Mouse (Mus musculus) B cell, adult 2 months (primary cell): Measurements from ENCODE around the gene Zfp109.

Experiments used
- DNase-seq, 2 experiments: peaks; one replicate each; pipeline ENCODE4 v3.0.0; 2022

The Zfp109 gene

DNA sequence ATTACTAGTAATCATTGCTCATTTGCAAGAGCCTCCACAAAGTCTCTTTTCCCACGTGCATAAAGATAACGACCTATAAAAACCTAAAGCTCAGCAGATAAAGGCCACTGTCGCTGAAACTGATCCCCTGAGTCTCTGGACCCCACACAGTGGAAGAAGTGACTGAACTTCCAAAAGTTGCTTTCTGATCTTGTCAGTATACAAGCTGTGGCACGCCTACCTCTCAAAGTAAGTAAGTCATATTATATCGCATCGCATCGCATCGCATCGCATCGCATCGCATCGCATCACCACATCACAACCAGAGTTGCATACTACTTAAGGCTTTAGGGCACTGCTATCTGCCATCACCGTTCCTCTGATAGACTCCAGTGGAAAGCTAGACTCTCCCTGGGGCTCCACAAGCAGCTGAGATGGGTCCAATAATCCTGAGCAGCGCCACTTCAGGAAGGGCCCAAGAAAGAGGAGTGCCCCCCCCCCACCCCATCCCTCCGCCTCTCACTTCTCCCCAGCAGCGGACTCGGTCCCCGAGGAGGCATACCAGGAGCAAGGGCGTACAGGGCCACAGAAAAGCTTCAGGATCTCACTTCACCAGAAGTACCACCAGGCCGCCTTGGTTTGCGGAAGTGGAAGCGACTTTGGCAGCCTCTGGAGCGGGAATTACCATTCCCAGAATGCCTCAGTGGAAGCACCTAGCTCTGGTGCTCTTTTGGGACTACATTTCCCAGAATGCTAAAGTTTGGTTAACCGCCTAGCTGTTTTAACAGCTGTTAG, 29.7 kb downstream of the Zfp109 start:
- no peak for DNase-seq

DNA sequence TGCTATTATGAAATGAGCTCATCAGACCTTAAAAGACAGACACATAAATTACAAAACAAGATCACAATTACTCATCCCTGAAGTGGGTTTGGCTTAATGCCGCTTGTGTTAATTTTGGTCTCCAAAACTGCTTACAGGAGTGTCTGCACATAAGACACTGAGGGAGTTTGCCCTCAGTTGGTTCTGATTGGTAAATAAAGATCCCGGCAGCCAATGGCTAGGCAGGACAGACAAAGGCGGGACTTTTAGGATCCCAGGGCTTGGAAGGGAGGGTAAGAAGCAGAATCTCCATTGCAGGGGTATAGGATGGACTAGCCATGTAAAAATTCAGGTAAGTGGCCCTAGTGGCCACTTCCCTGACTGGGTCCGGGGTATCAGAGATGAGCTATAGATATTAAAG, 40.4 kb downstream of the Zfp109 start:
- no peak for DNase-seq

DNA sequence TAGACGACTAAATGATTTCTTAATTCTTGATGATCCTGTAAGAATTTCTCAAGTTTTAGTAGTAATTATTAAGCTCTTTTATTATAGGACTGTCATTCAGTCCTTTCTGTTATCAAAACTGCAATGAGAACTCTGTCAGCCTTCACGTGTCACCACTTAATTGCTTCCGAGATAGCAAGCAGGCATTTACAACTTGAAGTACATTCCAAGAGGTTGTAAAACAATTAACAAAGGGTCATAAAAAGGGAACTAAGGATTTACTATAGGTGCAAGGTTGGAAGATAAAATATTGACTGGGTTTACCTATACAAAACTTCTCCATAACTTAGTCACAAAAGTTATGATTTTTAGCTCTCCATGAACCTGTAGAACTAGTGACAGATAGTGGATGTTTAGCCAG, 44.2 kb downstream of the Zfp109 start:
- DNase-seq: no peak

DNA sequence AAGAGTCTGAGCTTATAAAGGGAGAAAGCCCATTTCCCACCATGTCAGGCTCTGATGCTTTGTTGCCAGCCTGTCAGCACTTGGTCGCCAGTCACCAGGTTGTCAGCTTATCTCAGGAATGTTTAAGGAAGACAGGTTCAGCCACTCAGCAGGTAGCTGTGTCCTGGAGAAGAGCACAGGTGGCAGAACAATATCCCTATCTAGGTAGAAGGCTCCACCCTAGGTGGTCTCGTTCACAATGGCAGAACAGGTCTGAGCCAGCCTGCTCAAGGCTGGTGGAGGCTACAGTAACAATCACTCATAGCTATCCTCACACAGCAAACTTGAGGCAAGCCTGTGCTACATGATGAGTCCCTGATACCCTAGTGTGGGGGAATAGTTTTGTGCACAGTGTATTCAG, 46.0 kb downstream of the Zfp109 start:
- no peak for DNase-seq

DNA sequence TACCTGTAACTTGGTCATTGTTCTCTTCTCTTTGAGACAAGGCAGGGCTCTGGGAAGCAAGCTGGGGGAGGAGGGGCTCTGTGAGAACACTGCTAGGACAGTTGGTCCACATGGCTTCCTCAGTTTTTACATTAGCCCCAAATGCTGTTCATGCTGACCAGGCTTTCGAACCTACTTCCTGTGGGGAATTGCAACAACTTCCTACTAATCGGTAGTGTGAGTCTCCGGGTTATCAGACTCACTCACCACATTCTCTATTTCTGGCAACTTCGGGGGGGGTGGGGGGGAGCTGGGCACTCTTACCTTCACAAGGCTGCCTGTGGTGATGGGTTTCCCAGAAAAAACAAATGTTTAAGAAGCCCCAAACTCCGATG, 47.8 kb downstream of the Zfp109 start:
- no peak for DNase-seq

DNA sequence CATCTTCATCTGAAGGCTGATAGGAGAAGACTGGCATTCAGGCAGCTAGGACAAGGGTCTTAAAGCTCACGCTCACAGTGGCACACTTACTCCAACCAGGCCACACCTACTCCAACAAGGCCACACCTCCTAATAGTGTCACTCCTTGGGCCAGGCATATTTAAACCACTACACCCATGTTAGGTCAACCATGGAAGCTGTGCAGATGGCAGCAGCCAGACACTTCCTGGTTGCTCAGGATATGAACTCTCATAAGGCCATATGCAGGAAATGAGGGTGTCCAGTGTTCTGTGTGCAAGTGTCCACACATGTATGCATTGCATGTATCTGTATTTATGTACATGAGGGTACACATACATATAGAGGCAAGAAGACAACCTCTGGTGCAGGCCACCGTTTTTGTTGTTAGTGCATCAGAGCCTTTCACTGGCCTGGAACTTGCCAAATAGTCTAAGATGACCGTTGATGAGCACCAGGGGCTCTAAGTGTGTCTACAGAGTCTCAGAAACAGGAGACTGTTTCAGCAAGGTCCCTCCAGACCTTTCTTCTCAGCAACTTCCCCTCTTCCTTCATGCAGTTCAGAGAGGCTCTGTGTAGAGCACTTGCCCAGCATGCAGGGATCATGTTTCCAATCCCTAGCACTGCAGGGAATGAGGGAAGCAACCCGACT, 48.3 kb downstream of the Zfp109 start:
- no peak for DNase-seq

DNA sequence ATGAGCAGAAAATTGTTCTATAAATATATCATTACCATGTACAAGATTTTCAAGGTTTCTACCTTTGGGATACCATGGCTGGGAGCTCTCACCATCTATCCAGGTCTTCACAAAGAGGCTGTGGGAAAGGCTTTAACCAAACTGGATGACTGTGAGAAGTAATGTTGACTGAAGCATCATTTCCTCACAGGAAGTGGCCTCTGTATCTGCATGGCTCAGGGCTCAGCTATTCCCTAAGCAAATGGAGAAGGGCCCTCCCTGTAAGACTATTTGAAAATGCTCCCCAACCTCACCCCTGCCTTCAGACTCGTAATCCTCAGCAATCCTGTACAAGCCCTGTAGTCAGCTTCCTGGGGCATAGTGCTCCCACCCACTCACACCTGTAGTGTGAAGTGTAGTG, 49.7 kb downstream of the Zfp109 start:
- no peak for DNase-seq
